8 mouse cellular contexts compared by ENCODE assay signal in genomic region chr19:42255784-42256610, GRCm38 (mm10). TPM values are rescaled to one million over a fixed set of nuclear protein-coding genes. Genes with fewer than 3 reads are reported as not detected.
DNase-seq lines count a peak whose midpoint lies in the region; ATAC-seq lines count a peak whose summit lies in the region.

No protein-coding gene starts in this region.

- WGBS in embryonic facial prominence, embryonic 11.5 days: 4% methylated on average over 32 of the region's 42 CpGs
- WGBS in liver, embryonic 13.5 days (ENCODE audit: insufficient replicate concordance): 3% methylated on average over 33 of the region's 42 CpGs

- peak overlapping the region; percentile 74 for H3K4me2 ChIP-seq in embryonic facial prominence, embryonic 11.5 days (ENCODE audit: low read depth, low read length)
- peak overlapping the region; percentile 66 for H3K4me2 ChIP-seq in liver, embryonic 13.5 days

- H3K4me3 ChIP-seq in embryonic facial prominence, embryonic 11.5 days (ENCODE audit: low read depth, low read length): peak overlapping the region; percentile 28
- peak overlapping the region; percentile 41 for H3K4me3 ChIP-seq in liver, embryonic 13.5 days (replicated peaks)

- peak; percentile 49 for DNase-seq in right cerebral cortex, adult 18-20 months
- DNase-seq in right cerebral cortex, postnatal 36 days (ENCODE audit: low spot score in 2 of 2): no peak
- peak; percentile 97 for DNase-seq in embryonic facial prominence, embryonic 11.5 days (ENCODE audit: low spot score)
- DNase-seq in heart, adult 9 months (ENCODE audit: low spot score in 2 of 2): peak; percentile 12 to 19
- DNase-seq in kidney, adult 8-10 months: peak; percentile 12 to 35
- DNase-seq in liver, embryonic 13.5 days: peak; percentile 62
- peak; percentile 94 for DNase-seq in neural tube, embryonic 10.5 days (ENCODE audit: extremely low spot score, low spot score)
- peak; percentile 87 for DNase-seq in testis, postnatal 14 days (ENCODE audit: low spot score)

- H3K9ac ChIP-seq in embryonic facial prominence, embryonic 11.5 days (replicated peaks; ENCODE audit: low read length): no peak overlapping the region
- no peak overlapping the region for H3K9ac ChIP-seq in liver, embryonic 13.5 days

- peaks cover 7% of the 10 kb centered on the region for H3K27me3 ChIP-seq in embryonic facial prominence, embryonic 11.5 days (ENCODE audit: control insufficient read depth, insufficient read depth, low read length)
- H3K27me3 ChIP-seq in liver, embryonic 13.5 days: peaks cover 45% of the 10 kb centered on the region

- no peaks in the 10 kb centered on the region; the same call in 1 of the 2 replicates for H3K4me1 ChIP-seq in embryonic facial prominence, embryonic 11.5 days (ENCODE audit: control insufficient read depth, insufficient read depth, low read length)
- H3K4me1 ChIP-seq in liver, embryonic 13.5 days (replicated peaks): peaks cover 5% of the 10 kb centered on the region

- no peaks in the 10 kb centered on the region for H3K36me3 ChIP-seq in embryonic facial prominence, embryonic 11.5 days (replicated peaks; ENCODE audit: control insufficient read depth, insufficient read depth, low read depth, low read length)
- H3K36me3 ChIP-seq in liver, embryonic 13.5 days: no peaks in the 10 kb centered on the region

- no peaks in the 10 kb centered on the region for H3K9me3 ChIP-seq in embryonic facial prominence, embryonic 11.5 days (replicated peaks; ENCODE audit: control insufficient read depth, low read length)
- no peaks in the 10 kb centered on the region for H3K9me3 ChIP-seq in liver, embryonic 13.5 days (replicated peaks)

- ATAC-seq in embryonic facial prominence, embryonic 11.5 days (replicated peaks; ENCODE audit: insufficient number of reproducible peaks, low FRiP score, low TSS enrichment, low read depth): peak; percentile 88
- ATAC-seq in liver, embryonic 13.5 days (ENCODE audit: low read depth): peak; percentile 45

- H3K27ac ChIP-seq in embryonic facial prominence, embryonic 11.5 days (replicated peaks; ENCODE audit: low read depth, low read length): no peak overlapping the region
- no peak overlapping the region for H3K27ac ChIP-seq in liver, embryonic 13.5 days

RNA-seq across cellular contexts. Expression of gene Golga7b, which starts 8.6 kb away (rescaled TPM):
- 0.73 and 1.2 TPM in 2 replicates for polyA plus RNA-seq in embryonic facial prominence, embryonic 11.5 days (2014; fragmentation: Nextera tagmentation; extraction: Ambion mirVana)
- 0.06 TPM in 1 of 2 replicates, not detected in the other for polyA plus RNA-seq in liver, embryonic 13.5 days (2015; fragmentation: Nextera tagmentation; extraction: Ambion mirVana)

RNA-seq across cellular contexts. Expression of gene Sfrp5, which starts 53.9 kb away (rescaled TPM):
- 0.64 and 1.2 TPM in 2 replicates for polyA plus RNA-seq in embryonic facial prominence, embryonic 11.5 days (2014; fragmentation: Nextera tagmentation; extraction: Ambion mirVana)
- polyA plus RNA-seq in liver, embryonic 13.5 days (2015; fragmentation: Nextera tagmentation; extraction: Ambion mirVana): 0.21 and 0.98 TPM in 2 replicates

Comparison
In these comparisons a context has a peak if more than half of its experiments do, and no peak if none do; other contexts are left out.
1. DNase-seq: peak in right cerebral cortex, adult 18-20 months (single experiment), embryonic facial prominence, embryonic 11.5 days (single experiment), heart, adult 9 months (2 of 2), kidney, adult 8-10 months (2 of 2), liver, embryonic 13.5 days (single experiment), neural tube, embryonic 10.5 days (single experiment) and testis, postnatal 14 days (single experiment); none in right cerebral cortex, postnatal 36 days (0 of 2).